Mouse (Mus musculus) heart, postnatal 4 days (tissue): ENCODE results near the gene Rabgef1. TPM values are rescaled to one million over a fixed set of nuclear protein-coding genes. Genes with fewer than 3 reads are reported as not detected.
"Not testable (repeated sequence)": the region's sequence is repeated elsewhere in the genome, so short reads cannot be mapped to it uniquely, and the experiment has no call there.

Experiments used
- DNase-seq: peaks from one replicate; pipeline ENCODE4 v3.0.0; 2021
- total RNA-seq, 2 experiments: library from RNA; stranded (reverse); gene quantifications; 2 replicates each; pipeline ENCODE4 v1.2.3; 2021

The Rabgef1 gene
- total RNA-seq, 2 experiments from 2014 or later, result 19.4 to 23.5 TPM

- no peak for DNase-seq
Measured at GRCm38 (mm10) chr5:130216781-130217180, 45.2 kb downstream of the Rabgef1 start, which contains the start of gene Tmem248. TSS of gene Tmem248 (plus strand) at chr5:130217081.

- no peak for DNase-seq
Measured at GRCm38 (mm10) chr5:130217406-130217805, 45.8 kb downstream of the Rabgef1 start.

GRCm38 (mm10) chr5:130218336-130218735 is 46.7 kb downstream of the Rabgef1 start:
- DNase-seq, result no peak

GRCm38 (mm10) chr5:130221316-130221715 is 49.7 kb downstream of the Rabgef1 start:
- no peak for DNase-seq

GRCm38 (mm10) chr5:130221760-130222145 is 50.2 kb downstream of the Rabgef1 start:
- no peak for DNase-seq

- peak; percentile 97 for DNase-seq
Measured at GRCm38 (mm10) chr5:130222146-130223004, 50.8 kb downstream of the Rabgef1 start.

GRCm38 (mm10) chr5:130226790-130227189 is 55.2 kb downstream of the Rabgef1 start:
- no peak for DNase-seq

GRCm38 (mm10) chr5:130228120-130228519 is 56.5 kb downstream of the Rabgef1 start:
- no peak for DNase-seq

- no peak for DNase-seq
Measured at GRCm38 (mm10) chr5:130236302-130236701, 64.7 kb downstream of the Rabgef1 start.

GRCm38 (mm10) chr5:130239236-130239635 is 67.6 kb downstream of the Rabgef1 start:
- no peak for DNase-seq

- no peak for DNase-seq
Measured at GRCm38 (mm10) chr5:130239856-130240255, 68.3 kb downstream of the Rabgef1 start.

- DNase-seq, result no peak
Measured at GRCm38 (mm10) chr5:130241426-130241825, 69.8 kb downstream of the Rabgef1 start.

- no peak for DNase-seq
Measured at GRCm38 (mm10) chr5:130247823-130248222, 76.2 kb downstream of the Rabgef1 start.

- DNase-seq, result peak; percentile 35
Measured at GRCm38 (mm10) chr5:130254164-130255016, 82.8 kb downstream of the Rabgef1 start.

GRCm38 (mm10) chr5:130255017-130255720 is 83.6 kb downstream of the Rabgef1 start, which contains the start of the genes Sbds and Tyw1:
TSS of gene Sbds (minus strand) at chr5:130255530.
TSS of gene Tyw1 (plus strand) at chr5:130255619.
- DNase-seq, result peak; percentile 97

- DNase-seq, result not testable (repeated sequence)
Measured at GRCm38 (mm10) chr5:130255799-130256525, 84.4 kb downstream of the Rabgef1 start.

GRCm38 (mm10) chr5:130256678-130257271 is 85.2 kb downstream of the Rabgef1 start:
- peak; percentile 95 for DNase-seq

- DNase-seq, result no peak
Measured at GRCm38 (mm10) chr5:130257303-130257702, 85.7 kb downstream of the Rabgef1 start.

- no peak for DNase-seq
Measured at GRCm38 (mm10) chr5:130263454-130263853, 91.9 kb downstream of the Rabgef1 start.
